Mouse (Mus musculus) brain, embryonic 14.5 days (tissue): Measurements from ENCODE around the gene Sumo1. TPM values are rescaled to one million over a fixed set of nuclear protein-coding genes. Genes with fewer than 3 reads are reported as not detected.

Experiments
- DNase-seq: peaks from one replicate; pipeline ENCODE4 v3.0.0-alpha.2; 2011; ENCODE audit warnings: low read depth
- CTCF ChIP-seq: fragments of 200-500 bp; IDR thresholded peaks from 2 replicates; pipeline ENCODE4 v1.5.1; 2012; ENCODE audit warnings: inconsistent platforms, mild to moderate bottlenecking, moderate library complexity, borderline replicate concordance; ENCODE audit not compliant: insufficient read depth, insufficient read length; ENCODE audit errors: extremely low read depth
- POLR2A ChIP-seq: fragments of 200-500 bp; IDR thresholded peaks from 2 replicates; pipeline ENCODE4 v1.6.1; 2012; ENCODE audit warnings: mild to moderate bottlenecking, inconsistent platforms, borderline replicate concordance; ENCODE audit not compliant: poor library complexity, insufficient read depth, insufficient read length, severe bottlenecking; ENCODE audit errors: extremely low read depth
- polyA plus RNA-seq: library from polyadenylated mRNA; depleted of rRNA; stranded (reverse); fragments of >200 nt; gene quantifications from 2 replicates; pipeline ENCODE4 v1.2.3, GENCODE M21; 2012

Gene Sumo1
- polyA plus RNA-seq, 1 experiment: 122 TPM

DNA sequence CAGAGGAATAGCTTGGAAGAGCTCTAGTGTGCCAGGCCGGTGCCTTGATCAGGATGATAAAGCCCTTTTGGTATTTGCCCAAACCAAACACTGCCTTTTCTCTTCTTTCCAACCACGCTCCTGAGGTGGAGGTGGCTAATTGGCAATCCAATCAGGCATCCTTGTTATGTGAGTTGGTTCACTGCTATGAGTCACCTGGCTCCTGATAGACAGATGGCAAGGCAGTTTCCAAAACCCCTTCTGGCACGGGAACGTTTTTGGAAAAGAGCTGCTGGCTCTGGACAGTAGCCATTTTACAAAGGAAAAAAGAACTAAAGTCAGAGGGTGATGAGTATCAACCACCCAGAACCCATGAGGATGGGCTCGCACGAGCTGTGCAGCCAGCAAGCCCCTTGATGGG lies 103.7 kb downstream of the Sumo1 start:
- peak; percentile 73 for DNase-seq
- TF ChIP-seq POLR2A: no peak
- no peak for TF ChIP-seq CTCF

GRCm38 (mm10) chr1:59566281-59566680 lies 104.4 kb downstream of the Sumo1 start:
- no peak for TF ChIP-seq CTCF
- TF ChIP-seq POLR2A: no peak
- DNase-seq: no peak

- no peak for DNase-seq
- TF ChIP-seq CTCF (no peak), POLR2A (no peak)
These were observed 104.8 kb downstream of the Sumo1 start for GRCm38 (mm10) chr1:59565804-59566203.

GRCm38 (mm10) chr1:59563581-59563980 lies 107.1 kb downstream of the Sumo1 start:
- TF ChIP-seq CTCF: no peak
- no peak for TF ChIP-seq POLR2A

GRCm38 (mm10) chr1:59553708-59554107 lies 116.9 kb downstream of the Sumo1 start:
- DNase-seq: peak; percentile 78
- TF ChIP-seq POLR2A (no peak), CTCF (no peak)

More at GRCm38 (mm10) chr1:59563581-59563980, 107.1 kb downstream of the Sumo1 start:
- DNase-seq: no peak

DNA sequence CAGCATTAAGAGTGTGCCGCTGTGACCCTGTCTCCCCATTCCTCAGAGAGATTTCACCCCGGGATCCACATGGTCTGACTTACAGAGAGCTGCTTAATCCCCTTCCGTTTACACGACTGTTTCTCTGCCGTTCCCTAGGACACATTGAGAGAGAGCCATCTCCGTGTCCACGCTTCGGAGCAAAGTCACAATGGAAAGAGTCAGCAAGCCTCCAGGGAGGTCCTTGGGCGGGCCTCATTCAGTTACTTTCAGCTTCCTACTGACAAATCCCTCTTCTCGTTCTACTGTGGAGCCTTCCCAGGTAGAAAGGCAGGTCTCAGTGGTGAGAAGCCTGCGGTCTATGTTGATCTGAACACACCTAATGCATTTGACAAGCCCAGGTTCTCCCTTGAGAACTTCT lies 119.6 kb downstream of the Sumo1 start:
- TF ChIP-seq POLR2A: no peak
- DNase-seq: no peak

GRCm38 (mm10) chr1:59550227-59550626 lies 120.4 kb downstream of the Sumo1 start:
- TF ChIP-seq CTCF (no peak), POLR2A (no peak)
- DNase-seq: no peak

GRCm38 (mm10) chr1:59549036-59549675 lies 121.5 kb downstream of the Sumo1 start:
- no peak for TF ChIP-seq POLR2A
- TF ChIP-seq CTCF: no peak
- DNase-seq: peak; percentile 43

GRCm38 (mm10) chr1:59548486-59548885 lies 122.1 kb downstream of the Sumo1 start:
- no peak for TF ChIP-seq POLR2A
- no peak for TF ChIP-seq CTCF
- DNase-seq: no peak

DNA sequence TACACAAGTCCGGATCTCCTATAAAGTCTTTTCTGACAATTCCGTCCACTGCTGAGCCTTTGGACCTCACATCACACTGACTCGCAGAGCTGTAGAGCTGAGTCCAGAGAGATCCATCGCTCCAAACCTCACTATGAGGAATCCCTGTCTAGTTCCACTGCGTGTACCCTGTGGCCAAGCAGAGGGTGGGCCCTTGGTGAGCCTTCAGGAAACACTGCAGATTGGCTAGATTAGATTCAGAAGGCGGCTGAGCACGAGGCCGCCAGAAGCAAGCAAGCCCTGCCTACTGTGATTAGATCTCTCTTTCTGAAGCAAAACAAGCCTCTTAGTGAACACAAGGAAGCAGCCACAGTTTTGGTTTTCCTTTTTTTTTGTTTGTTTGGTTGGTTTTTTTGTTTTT lies 126.7 kb downstream of the Sumo1 start:
- no peak for DNase-seq
- no peak for TF ChIP-seq POLR2A
- TF ChIP-seq CTCF: no peak

DNA sequence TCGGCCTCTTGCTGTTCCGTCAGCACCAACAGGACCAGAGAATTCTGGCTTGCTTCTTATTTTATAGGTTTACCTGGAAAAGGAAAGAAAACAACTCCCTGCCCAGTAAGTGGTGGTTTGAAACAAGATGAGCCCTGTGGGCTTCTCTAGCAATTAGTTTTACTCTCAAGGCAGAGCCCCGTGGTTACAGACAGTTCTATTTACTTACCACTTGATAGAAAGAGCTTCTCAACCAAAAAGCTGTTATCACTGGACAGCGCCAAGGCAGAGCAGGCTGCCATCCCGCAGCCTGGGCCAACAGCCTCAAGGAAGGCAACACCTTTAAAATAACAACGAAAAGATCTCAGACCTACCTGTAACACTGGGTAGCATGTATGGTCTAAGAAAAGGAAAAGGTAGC lies 128.4 kb downstream of the Sumo1 start:
- no peak for DNase-seq
- no peak for TF ChIP-seq POLR2A
- no peak for TF ChIP-seq CTCF

- TF ChIP-seq POLR2A (no peak), CTCF (no peak)
- DNase-seq: peak; percentile 31
These were observed 129.2 kb downstream of the Sumo1 start for GRCm38 (mm10) chr1:59541271-59542020.
